Comparison of ENCODE assay signal across 8 mouse cellular contexts in the genomic region with DNA sequence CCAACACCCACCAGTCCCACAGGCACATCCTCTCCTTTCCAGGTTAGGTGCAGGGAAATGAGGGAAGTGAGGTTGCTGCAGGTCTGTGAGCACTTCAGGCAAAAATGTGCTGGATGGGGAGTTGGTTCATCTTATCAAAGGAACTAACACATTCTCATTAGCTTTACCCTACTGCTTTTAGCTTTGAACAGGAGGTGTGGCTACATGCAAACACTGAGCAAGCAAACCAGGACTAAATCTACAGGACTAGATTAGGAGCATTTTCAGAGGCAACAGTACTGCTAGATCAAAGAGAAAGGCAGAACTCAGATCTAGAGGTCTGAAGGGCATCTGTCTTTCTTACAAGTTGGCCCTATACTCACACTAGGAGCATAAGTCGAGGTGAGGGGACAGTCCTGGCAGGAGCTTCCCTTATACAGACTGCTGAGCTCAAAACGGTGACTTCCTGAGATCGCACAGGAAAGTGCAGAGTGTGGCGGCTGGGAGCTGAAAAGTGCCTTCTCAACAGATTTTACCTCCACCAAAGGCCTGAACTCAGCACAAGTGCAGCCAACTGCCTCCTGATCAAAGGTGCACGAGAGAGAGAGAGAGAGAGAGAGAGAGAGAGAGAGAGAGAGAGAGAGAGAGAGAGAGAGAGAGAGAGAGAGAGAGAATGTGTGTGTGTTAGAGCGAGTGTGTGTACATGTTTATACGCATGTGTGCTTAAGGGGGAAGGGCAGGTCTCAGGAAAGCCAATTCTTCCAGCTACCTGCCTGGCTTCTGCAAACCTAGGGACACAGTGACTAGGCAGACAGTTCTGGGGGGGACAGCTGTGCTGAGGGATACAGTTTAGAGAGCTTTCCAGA. TPM values are rescaled to one million over a fixed set of nuclear protein-coding genes. Genes with fewer than 3 reads are reported as not detected.
DNase-seq lines count a peak whose midpoint lies in the region; ATAC-seq and TF ChIP-seq lines count a peak whose summit lies in the region.

No protein-coding gene starts in this region.

- no peak for TF ChIP-seq EP300 in liver, embryonic 14.5 days (IDR thresholded peaks at IDR 0.05; ENCODE audit: low read depth)

- TF ChIP-seq CTCF in bone marrow macrophage, adult 2 months (IDR thresholded peaks at IDR 0.05; ENCODE audit: low read depth, low read length): no peak
- TF ChIP-seq CTCF in liver, embryonic 14.5 days (IDR thresholded peaks at IDR 0.05; ENCODE audit: low read depth): no peak

- H3K27me3 ChIP-seq in heart, embryonic 14.5 days (ENCODE audit: control insufficient read depth, insufficient read depth, low read length): no peaks in the 10 kb centered on the region
- no peaks in the 10 kb centered on the region for H3K27me3 ChIP-seq in liver, embryonic 14.5 days (ENCODE audit: control insufficient read depth, insufficient read depth, low read length)

- no peaks in the 10 kb centered on the region for H3K9me3 ChIP-seq in heart, embryonic 14.5 days (ENCODE audit: control insufficient read depth, low read length)
- no peaks in the 10 kb centered on the region for H3K9me3 ChIP-seq in liver, embryonic 14.5 days (ENCODE audit: control insufficient read depth, low read length)

- no peak for TF ChIP-seq POLR2A in bone marrow macrophage, adult 2 months (IDR thresholded peaks at IDR 0.05; ENCODE audit: borderline replicate concordance, low read depth, low read length)

- DNase-seq in heart, postnatal 25 days (ENCODE audit: low spot score): no peak
- DNase-seq in induced T-regulatory cell, adult 2 months (ENCODE audit: low read depth): peak; percentile 85
- no peak for DNase-seq in liver, embryonic 14.5 days (ENCODE audit: low read depth in 3 of 3, low spot score in 3 of 3)
- DNase-seq in layer of hippocampus, adult 8-10 months (ENCODE audit: low spot score in 2 of 2): no peak
- DNase-seq in frontal cortex, postnatal 25 days (ENCODE audit: low spot score in 2 of 2): no peak
- DNase-seq in retina, embryonic 14.5 days (ENCODE audit: low spot score): no peak

- WGBS in heart, embryonic 14.5 days: 31% methylated on average over 7 of the region's 7 CpGs
- WGBS in liver, embryonic 14.5 days (ENCODE audit: insufficient replicate concordance): 1% methylated on average over 7 of the region's 7 CpGs

- H3K4me1 ChIP-seq in heart, embryonic 14.5 days (ENCODE audit: control insufficient read depth in 2 of 2, insufficient read depth in 2 of 2, low read length in 2 of 2): peaks cover 25 to 31% of the 10 kb centered on the region in 2 experiments
- peaks cover 46% of the 10 kb centered on the region for H3K4me1 ChIP-seq in bone marrow macrophage, adult 2 months (ENCODE audit: control insufficient read depth, insufficient read depth, low read length)
- H3K4me1 ChIP-seq in liver, embryonic 14.5 days (replicated peaks; ENCODE audit: control insufficient read depth in 2 of 2, insufficient read depth in 2 of 2, low read length in 1 of 2): peaks cover 36 to 46% of the 10 kb centered on the region in 2 experiments

- H3K36me3 ChIP-seq in heart, embryonic 14.5 days (ENCODE audit: control insufficient read depth, insufficient read depth, low read length): peaks cover 21% of the 10 kb centered on the region
- peaks cover 9% of the 10 kb centered on the region for H3K36me3 ChIP-seq in liver, embryonic 14.5 days (replicated peaks; ENCODE audit: control insufficient read depth, insufficient read depth, low read depth)

- H3K4me2 ChIP-seq in heart, embryonic 14.5 days (ENCODE audit: low read length): peak overlapping the region; percentile 76
- peak overlapping the region; percentile 75 for H3K4me2 ChIP-seq in liver, embryonic 14.5 days (ENCODE audit: low read depth)

- H3K27ac ChIP-seq in heart, embryonic 14.5 days (replicated peaks in 1 of 2; ENCODE audit: control insufficient read depth in 1 of 2, insufficient read depth in 1 of 2, low read depth in 2 of 2, low read length in 2 of 2): peak overlapping the region in 1 of 2 experiments; percentile 86; a peak in 3 of 4 replicates
- H3K27ac ChIP-seq in bone marrow macrophage, adult 2 months (ENCODE audit: insufficient read depth, low read depth, low read length): peak overlapping the region; percentile 95
- H3K27ac ChIP-seq in liver, embryonic 14.5 days: peak overlapping the region; percentile 99

- no peak for ATAC-seq in heart, embryonic 14.5 days (ENCODE audit: insufficient number of reproducible peaks, insufficient read depth, low FRiP score, low read depth)
- no peak for ATAC-seq in liver, embryonic 14.5 days (ENCODE audit: insufficient read depth)

- H3K9ac ChIP-seq in heart, embryonic 14.5 days (ENCODE audit: low read length): peak overlapping the region; percentile 94
- peak overlapping the region; percentile 99 for H3K9ac ChIP-seq in liver, embryonic 14.5 days (replicated peaks)

- peak overlapping the region in 1 of 2 experiments; percentile 87; a peak in 1 of 4 replicates for H3K4me3 ChIP-seq in heart, embryonic 14.5 days (ENCODE audit: control insufficient read depth in 1 of 2, insufficient read depth in 1 of 2, low read depth in 1 of 2, low read length in 2 of 2)
- H3K4me3 ChIP-seq in bone marrow macrophage, adult 2 months (ENCODE audit: insufficient read depth, low read length): peak overlapping the region; percentile 62
- H3K4me3 ChIP-seq in liver, embryonic 14.5 days (ENCODE audit: insufficient read depth in 1 of 2, low read depth in 2 of 2, low read length in 2 of 2): peak overlapping the region; percentile 64 to 89

- intact Hi-C loops in heart, postnatal 25 days (cut with DNase I): no loop called here

RNA-seq across cellular contexts. Expression of a gene that starts 2.3 kb away (rescaled TPM):
- 16.6 and 18.1 TPM in 2 replicates for polyA plus RNA-seq in heart, embryonic 14.5 days (2014; fragmentation: Nextera tagmentation; extraction: Ambion mirVana)
- total RNA-seq in heart, postnatal 25 days (2021): 10 to 100 TPM; 38.7 to 42.1 TPM
- 76.0 and 77.5 TPM in 2 replicates for polyA plus RNA-seq in bone marrow macrophage, adult 2 months (2012; ENCODE audit: insufficient read depth, insufficient read length, missing spikeins)
- polyA plus RNA-seq in liver, embryonic 14.5 days (2012; rRNA removed): 29.5 and 30.9 TPM in 2 replicates
- 20.9 and 25.9 TPM in 2 replicates for polyA plus RNA-seq in liver, embryonic 14.5 days (2014; fragmentation: Nextera tagmentation; extraction: Ambion mirVana)
- 10 to 100 TPM; 70.7 to 89.1 (median 77.4) TPM for total RNA-seq in layer of hippocampus, adult 8-10 months (2022)

RNA-seq across cellular contexts. Expression of a gene that starts 6.1 kb away (rescaled TPM):
- polyA plus RNA-seq in heart, embryonic 14.5 days (2014; fragmentation: Nextera tagmentation; extraction: Ambion mirVana): 17.6 and 18.5 TPM in 2 replicates
- 1 to 10 TPM; 7.7 to 8.3 TPM for total RNA-seq in heart, postnatal 25 days (2021)
- polyA plus RNA-seq in bone marrow macrophage, adult 2 months (2012; ENCODE audit: insufficient read depth, insufficient read length, missing spikeins): 78.5 and 91.5 TPM in 2 replicates
- 27.6 and 30.8 TPM in 2 replicates for polyA plus RNA-seq in liver, embryonic 14.5 days (2012; rRNA removed)
- 22.0 and 26.3 TPM in 2 replicates for polyA plus RNA-seq in liver, embryonic 14.5 days (2014; fragmentation: Nextera tagmentation; extraction: Ambion mirVana)
- total RNA-seq in layer of hippocampus, adult 8-10 months (2022): 10 to 100 TPM; 43.5 to 49.9 (median 45.4) TPM

RNA-seq across cellular contexts. Expression of a gene that starts 12.5 kb away (rescaled TPM):
- polyA plus RNA-seq in heart, embryonic 14.5 days (2014; fragmentation: Nextera tagmentation; extraction: Ambion mirVana): 17.1 and 22.3 TPM in 2 replicates
- 1 to 10 TPM; 1.6 to 2.3 TPM for total RNA-seq in heart, postnatal 25 days (2021)
- 0.61 and 0.78 TPM in 2 replicates for polyA plus RNA-seq in bone marrow macrophage, adult 2 months (2012; ENCODE audit: insufficient read depth, insufficient read length, missing spikeins)
- polyA plus RNA-seq in liver, embryonic 14.5 days (2012; rRNA removed): 4.0 and 4.3 TPM in 2 replicates
- 4.8 and 5.1 TPM in 2 replicates for polyA plus RNA-seq in liver, embryonic 14.5 days (2014; fragmentation: Nextera tagmentation; extraction: Ambion mirVana)
- total RNA-seq in layer of hippocampus, adult 8-10 months (2022): 1 to 10 TPM; 1.1 to 1.6 (median 1.3) TPM

RNA-seq across cellular contexts. Expression of a gene that starts 13.4 kb away (rescaled TPM):
- polyA plus RNA-seq in heart, embryonic 14.5 days (2014; fragmentation: Nextera tagmentation; extraction: Ambion mirVana): 72.0 and 73.2 TPM in 2 replicates
- total RNA-seq in heart, postnatal 25 days (2021): 10 to 100 TPM; 54.2 to 59.3 TPM
- polyA plus RNA-seq in bone marrow macrophage, adult 2 months (2012; ENCODE audit: insufficient read depth, insufficient read length, missing spikeins): 52.4 and 64.5 TPM in 2 replicates
- polyA plus RNA-seq in liver, embryonic 14.5 days (2012; rRNA removed): 127 and 135 TPM in 2 replicates
- polyA plus RNA-seq in liver, embryonic 14.5 days (2014; fragmentation: Nextera tagmentation; extraction: Ambion mirVana): 86.2 and 99.6 TPM in 2 replicates
- total RNA-seq in layer of hippocampus, adult 8-10 months (2022): 100 to 1,000 TPM; 142 to 164 (median 149) TPM

RNA-seq across cellular contexts. Expression of a gene that starts 16.9 kb away (rescaled TPM):
- polyA plus RNA-seq in heart, embryonic 14.5 days (2014; fragmentation: Nextera tagmentation; extraction: Ambion mirVana): 19.4 and 19.5 TPM in 2 replicates
- total RNA-seq in heart, postnatal 25 days (2021): 10 to 100 TPM; 78.3 to 78.8 TPM
- polyA plus RNA-seq in bone marrow macrophage, adult 2 months (2012; ENCODE audit: insufficient read depth, insufficient read length, missing spikeins): not detected in 2 replicates
- polyA plus RNA-seq in liver, embryonic 14.5 days (2012; rRNA removed): 0.07 and 0.13 TPM in 2 replicates
- 0.67 and 1.0 TPM in 2 replicates for polyA plus RNA-seq in liver, embryonic 14.5 days (2014; fragmentation: Nextera tagmentation; extraction: Ambion mirVana)
- total RNA-seq in layer of hippocampus, adult 8-10 months (2022): 1 to 10 TPM; 3.6 to 8.2 (median 6.0) TPM
